Mouse (Mus musculus): Measurements from ENCODE around the gene Cdkl1. TPM values are rescaled to one million over a fixed set of nuclear protein-coding genes. Genes with fewer than 3 reads are reported as not detected.

Gene Cdkl1
- 0.77 and 1.5 TPM in 2 replicates for polyA plus RNA-seq (2014; fragmentation: Nextera tagmentation; extraction: Ambion mirVana)

- Histone ChIP-seq H3K4me1 (replicated peaks; ENCODE audit: control insufficient read depth, insufficient read depth, low read length) (no peaks in the 10 kb centered on the region), H3K27me3 (ENCODE audit: control insufficient read depth, insufficient read depth, low read length) (peaks cover 2% of the 10 kb centered on the region; the same call in 1 of the 2 replicates), H3K9me3 (ENCODE audit: control insufficient read depth, low read length) (no peaks in the 10 kb centered on the region), H3K4me3 (ENCODE audit: low read depth, low read length) (peak within 1 kb of the TSS; percentile 47), H3K27ac (ENCODE audit: low read depth, low read length) (no peak within 1 kb of the TSS), H3K9ac (ENCODE audit: low read depth, low read length) (peak within 1 kb of the TSS; percentile 58), H3K4me2 (replicated peaks; ENCODE audit: low read depth, low read length) (peak within 1 kb of the TSS; percentile 98), H3K36me3 (ENCODE audit: control insufficient read depth, insufficient read depth, low read length) (no peaks in the 10 kb centered on the region)
- WGBS, result 2% methylated on average over 45 of the region's 45 CpGs
- ATAC-seq (ENCODE audit: low FRiP score) (peak; percentile 85), DNase-seq (ENCODE audit: low spot score) (peak; percentile 72)
These were observed at the start of gene Cdkl1 for GRCm38 (mm10) chr12:69790530-69791505. TSS of gene Cdkl1 (minus strand) at chr12:69791267.

- Histone ChIP-seq H3K27ac (ENCODE audit: low read depth, low read length) (no peak overlapping the region), H3K4me2 (replicated peaks; ENCODE audit: low read depth, low read length) (no peak overlapping the region), H3K9me3 (ENCODE audit: control insufficient read depth, low read length) (no peaks in the 10 kb centered on the region), H3K4me3 (ENCODE audit: low read depth, low read length) (no peak overlapping the region), H3K4me1 (replicated peaks; ENCODE audit: control insufficient read depth, insufficient read depth, low read length) (no peaks in the 10 kb centered on the region), H3K9ac (ENCODE audit: low read depth, low read length) (no peak overlapping the region), H3K36me3 (ENCODE audit: control insufficient read depth, insufficient read depth, low read length) (no peaks in the 10 kb centered on the region), H3K27me3 (ENCODE audit: control insufficient read depth, insufficient read depth, low read length) (no peaks in the 10 kb centered on the region)
- WGBS, result 86% methylated on average over 11 of the region's 11 CpGs
- DNase-seq (ENCODE audit: low spot score) (no peak), ATAC-seq (ENCODE audit: low FRiP score) (no peak)
These were observed 47.3 kb upstream of the Cdkl1 start for GRCm38 (mm10) chr12:69838376-69838775.

- no peak overlapping the region for H3K4me2 ChIP-seq (replicated peaks; ENCODE audit: low read depth, low read length)
- WGBS, result 88% methylated on average over 12 of the region's 12 CpGs
- H3K36me3 ChIP-seq (ENCODE audit: control insufficient read depth, insufficient read depth, low read length), result no peaks in the 10 kb centered on the region
- no peak for ATAC-seq (ENCODE audit: low FRiP score)
- DNase-seq (ENCODE audit: low spot score), result no peak
- no peak overlapping the region for H3K9ac ChIP-seq (ENCODE audit: low read depth, low read length)
- no peaks in the 10 kb centered on the region for H3K4me1 ChIP-seq (replicated peaks; ENCODE audit: control insufficient read depth, insufficient read depth, low read length)
- H3K4me3 ChIP-seq (ENCODE audit: low read depth, low read length), result no peak overlapping the region
- H3K27ac ChIP-seq (ENCODE audit: low read depth, low read length), result no peak overlapping the region
- no peaks in the 10 kb centered on the region for H3K9me3 ChIP-seq (ENCODE audit: control insufficient read depth, low read length)
- no peaks in the 10 kb centered on the region for H3K27me3 ChIP-seq (ENCODE audit: control insufficient read depth, insufficient read depth, low read length)
These were observed 43.0 kb upstream of the Cdkl1 start for GRCm38 (mm10) chr12:69833982-69834604.

GRCm38 (mm10) chr12:69831239-69831910, 40.3 kb upstream of the Cdkl1 start:
- Histone ChIP-seq H3K27ac (ENCODE audit: low read depth, low read length) (no peak overlapping the region), H3K4me2 (replicated peaks; ENCODE audit: low read depth, low read length) (no peak overlapping the region), H3K9ac (ENCODE audit: low read depth, low read length) (no peak overlapping the region), H3K36me3 (ENCODE audit: control insufficient read depth, insufficient read depth, low read length) (no peaks in the 10 kb centered on the region), H3K4me3 (ENCODE audit: low read depth, low read length) (no peak overlapping the region), H3K9me3 (ENCODE audit: control insufficient read depth, low read length) (no peaks in the 10 kb centered on the region), H3K27me3 (ENCODE audit: control insufficient read depth, insufficient read depth, low read length) (no peaks in the 10 kb centered on the region), H3K4me1 (replicated peaks; ENCODE audit: control insufficient read depth, insufficient read depth, low read length) (no peaks in the 10 kb centered on the region)
- WGBS, result 92% methylated on average over 9 of the region's 9 CpGs
- DNase-seq (ENCODE audit: low spot score), result no peak
- ATAC-seq (ENCODE audit: low FRiP score), result no peak

GRCm38 (mm10) chr12:69828214-69828613, 37.1 kb upstream of the Cdkl1 start:
- Histone ChIP-seq H3K9me3 (ENCODE audit: control insufficient read depth, low read length) (no peaks in the 10 kb centered on the region), H3K27ac (ENCODE audit: low read depth, low read length) (no peak overlapping the region), H3K27me3 (ENCODE audit: control insufficient read depth, insufficient read depth, low read length) (no peaks in the 10 kb centered on the region), H3K4me1 (replicated peaks; ENCODE audit: control insufficient read depth, insufficient read depth, low read length) (no peaks in the 10 kb centered on the region), H3K9ac (ENCODE audit: low read depth, low read length) (no peak overlapping the region), H3K36me3 (ENCODE audit: control insufficient read depth, insufficient read depth, low read length) (no peaks in the 10 kb centered on the region), H3K4me3 (ENCODE audit: low read depth, low read length) (no peak overlapping the region), H3K4me2 (replicated peaks; ENCODE audit: low read depth, low read length) (no peak overlapping the region)
- DNase-seq (ENCODE audit: low spot score) (no peak), ATAC-seq (ENCODE audit: low FRiP score) (no peak)
- 58% methylated on average over 2 of the region's 2 CpGs for WGBS

- Histone ChIP-seq H3K4me3 (ENCODE audit: low read depth, low read length) (no peak overlapping the region), H3K36me3 (ENCODE audit: control insufficient read depth, insufficient read depth, low read length) (peaks cover 9% of the 10 kb centered on the region; the same call in 1 of the 2 replicates), H3K27me3 (ENCODE audit: control insufficient read depth, insufficient read depth, low read length) (no peaks in the 10 kb centered on the region), H3K9ac (ENCODE audit: low read depth, low read length) (no peak overlapping the region), H3K4me2 (replicated peaks; ENCODE audit: low read depth, low read length) (no peak overlapping the region), H3K4me1 (replicated peaks; ENCODE audit: control insufficient read depth, insufficient read depth, low read length) (no peaks in the 10 kb centered on the region), H3K9me3 (ENCODE audit: control insufficient read depth, low read length) (no peaks in the 10 kb centered on the region), H3K27ac (ENCODE audit: low read depth, low read length) (no peak overlapping the region)
- ATAC-seq (ENCODE audit: low FRiP score) (no peak), DNase-seq (ENCODE audit: low spot score) (no peak)
- WGBS, result 86% methylated on average over 9 of the region's 9 CpGs
These were observed 34.0 kb upstream of the Cdkl1 start for GRCm38 (mm10) chr12:69824881-69825597.

GRCm38 (mm10) chr12:69814272-69814671, 23.2 kb upstream of the Cdkl1 start:
- ATAC-seq (ENCODE audit: low FRiP score), result no peak
- Histone ChIP-seq H3K4me1 (replicated peaks; ENCODE audit: control insufficient read depth, insufficient read depth, low read length) (no peaks in the 10 kb centered on the region), H3K4me3 (ENCODE audit: low read depth, low read length) (no peak overlapping the region), H3K36me3 (ENCODE audit: control insufficient read depth, insufficient read depth, low read length) (peaks cover 7% of the 10 kb centered on the region; the same call in 1 of the 2 replicates), H3K4me2 (replicated peaks; ENCODE audit: low read depth, low read length) (no peak overlapping the region), H3K27ac (ENCODE audit: low read depth, low read length) (no peak overlapping the region), H3K9me3 (ENCODE audit: control insufficient read depth, low read length) (no peaks in the 10 kb centered on the region), H3K9ac (ENCODE audit: low read depth, low read length) (no peak overlapping the region), H3K27me3 (ENCODE audit: control insufficient read depth, insufficient read depth, low read length) (no peaks in the 10 kb centered on the region)
- peak; percentile 11 for DNase-seq (ENCODE audit: low spot score)
- WGBS, result 46% methylated on average over 6 of the region's 6 CpGs

- Histone ChIP-seq H3K27me3 (ENCODE audit: control insufficient read depth, insufficient read depth, low read length) (no peaks in the 10 kb centered on the region), H3K9ac (ENCODE audit: low read depth, low read length) (no peak overlapping the region), H3K4me2 (replicated peaks; ENCODE audit: low read depth, low read length) (no peak overlapping the region), H3K4me1 (replicated peaks; ENCODE audit: control insufficient read depth, insufficient read depth, low read length) (no peaks in the 10 kb centered on the region), H3K27ac (ENCODE audit: low read depth, low read length) (no peak overlapping the region), H3K4me3 (ENCODE audit: low read depth, low read length) (no peak overlapping the region), H3K36me3 (ENCODE audit: control insufficient read depth, insufficient read depth, low read length) (peaks cover 6% of the 10 kb centered on the region; the same call in 1 of the 2 replicates), H3K9me3 (ENCODE audit: control insufficient read depth, low read length) (no peaks in the 10 kb centered on the region)
- DNase-seq (ENCODE audit: low spot score) (no peak), ATAC-seq (ENCODE audit: low FRiP score) (no peak)
- 73% methylated on average over 2 of the region's 2 CpGs for WGBS
These were observed 22.5 kb upstream of the Cdkl1 start for GRCm38 (mm10) chr12:69813596-69813995.
